Mouse (Mus musculus) frontal cortex, postnatal 14 days (tissue): ENCODE results near the gene Slc25a45.
A peak's percentile ranks its signal among the peaks of the same experiment; 100 is the strongest.

Source experiments
- DNase-seq, 2 experiments: peaks; one replicate each; pipeline ENCODE4 v3.0.0; 2022; ENCODE audit warnings: low spot score in 2 of 2

The Slc25a45 gene

GRCm38 (mm10) chr19:5892262-5892661, 14.7 kb downstream of the Slc25a45 start:
- no peak for DNase-seq

- no peak for DNase-seq
These were observed 15.1 kb downstream of the Slc25a45 start for GRCm38 (mm10) chr19:5892735-5893134.

- no peak for DNase-seq
These were observed 15.8 kb downstream of the Slc25a45 start for GRCm38 (mm10) chr19:5893282-5894001.

GRCm38 (mm10) chr19:5894002-5894678, 16.5 kb downstream of the Slc25a45 start, which contains the start of gene Tigd3:
TSS of gene Tigd3 (minus strand) at chr19:5894149.
- peak; percentile 92 to 94 for DNase-seq

GRCm38 (mm10) chr19:5907275-5907674, 29.7 kb downstream of the Slc25a45 start:
- no peak for DNase-seq

- DNase-seq: no peak
These were observed 32.6 kb downstream of the Slc25a45 start for GRCm38 (mm10) chr19:5910221-5910620.

DNA sequence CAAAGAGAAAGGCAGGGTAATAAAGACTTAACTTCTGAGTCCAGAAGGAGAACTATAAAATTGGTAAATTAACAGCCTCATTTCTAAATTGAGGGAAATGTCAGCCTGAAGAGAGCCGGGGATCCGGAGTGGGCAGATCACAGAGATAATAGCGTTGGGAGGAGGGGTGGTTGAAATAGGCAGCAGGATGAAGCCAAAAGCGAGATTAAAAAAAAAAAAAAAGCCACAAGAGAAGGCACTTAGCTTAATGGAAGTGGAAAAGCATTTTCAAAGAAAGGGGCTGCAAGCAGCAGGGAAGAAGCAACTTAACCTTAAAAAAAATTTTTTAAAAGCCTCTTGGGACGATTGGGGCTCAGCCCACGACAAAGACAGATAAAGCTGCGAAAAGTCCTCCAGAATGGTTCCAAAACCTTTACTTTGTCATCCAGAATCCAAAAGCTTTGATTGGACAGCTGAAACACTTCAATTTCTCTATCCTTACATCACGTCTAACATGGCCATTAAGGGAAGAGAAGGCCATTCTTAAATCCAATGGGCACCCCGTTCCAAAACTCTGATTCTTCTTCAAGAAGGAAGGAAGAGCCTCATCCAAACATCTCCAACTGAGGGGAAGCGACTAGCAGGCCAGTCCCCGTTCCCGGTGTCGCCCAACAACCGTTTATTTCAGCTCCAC, 34.0 kb downstream of the Slc25a45 start:
- no peak for DNase-seq

- peak; percentile 98 for DNase-seq
These were observed 34.7 kb downstream of the Slc25a45 start for GRCm38 (mm10) chr19:5912103-5913006.

DNA sequence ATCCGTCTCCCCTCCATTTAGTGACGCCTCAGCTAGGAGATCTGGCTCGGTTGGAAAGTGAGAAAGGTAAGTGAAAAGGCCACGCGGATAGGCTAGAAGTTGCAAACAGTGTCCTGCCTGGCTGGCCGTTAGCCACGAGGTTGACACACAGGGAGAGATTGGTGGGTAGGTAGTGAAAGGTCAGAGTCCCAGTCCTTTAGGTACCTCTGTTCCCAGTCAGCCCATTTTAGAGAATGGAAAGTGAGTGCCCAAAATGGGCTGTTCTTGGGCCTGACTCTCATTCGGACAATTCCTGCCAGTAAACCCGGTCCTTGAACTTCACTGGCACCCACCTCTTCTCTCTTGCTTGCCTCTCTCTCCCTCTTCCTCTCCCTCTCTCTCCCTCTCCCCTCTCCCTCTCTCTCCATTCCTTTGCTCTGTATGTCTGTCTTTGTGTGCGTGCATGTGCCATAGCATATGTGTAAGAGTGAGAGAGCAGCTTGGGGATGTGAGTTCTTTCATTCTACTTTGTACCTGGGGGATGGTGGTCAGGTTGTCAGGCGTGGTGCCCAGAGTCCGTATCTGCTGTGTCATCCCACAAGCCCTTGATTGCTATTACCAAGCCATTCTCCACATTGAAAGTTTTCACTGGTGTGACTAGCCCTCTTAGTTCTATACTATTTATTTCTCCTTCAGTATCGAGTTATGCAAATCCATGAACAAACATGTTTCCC, 35.6 kb downstream of the Slc25a45 start, which contains the start of gene Dpf2:
Gene Dpf2 (minus strand): TSS at position 4 of the 713 bp plus-strand sequence.
- DNase-seq: no peak

- no peak for DNase-seq
These were observed 44.1 kb downstream of the Slc25a45 start for GRCm38 (mm10) chr19:5921715-5922114.

DNA sequence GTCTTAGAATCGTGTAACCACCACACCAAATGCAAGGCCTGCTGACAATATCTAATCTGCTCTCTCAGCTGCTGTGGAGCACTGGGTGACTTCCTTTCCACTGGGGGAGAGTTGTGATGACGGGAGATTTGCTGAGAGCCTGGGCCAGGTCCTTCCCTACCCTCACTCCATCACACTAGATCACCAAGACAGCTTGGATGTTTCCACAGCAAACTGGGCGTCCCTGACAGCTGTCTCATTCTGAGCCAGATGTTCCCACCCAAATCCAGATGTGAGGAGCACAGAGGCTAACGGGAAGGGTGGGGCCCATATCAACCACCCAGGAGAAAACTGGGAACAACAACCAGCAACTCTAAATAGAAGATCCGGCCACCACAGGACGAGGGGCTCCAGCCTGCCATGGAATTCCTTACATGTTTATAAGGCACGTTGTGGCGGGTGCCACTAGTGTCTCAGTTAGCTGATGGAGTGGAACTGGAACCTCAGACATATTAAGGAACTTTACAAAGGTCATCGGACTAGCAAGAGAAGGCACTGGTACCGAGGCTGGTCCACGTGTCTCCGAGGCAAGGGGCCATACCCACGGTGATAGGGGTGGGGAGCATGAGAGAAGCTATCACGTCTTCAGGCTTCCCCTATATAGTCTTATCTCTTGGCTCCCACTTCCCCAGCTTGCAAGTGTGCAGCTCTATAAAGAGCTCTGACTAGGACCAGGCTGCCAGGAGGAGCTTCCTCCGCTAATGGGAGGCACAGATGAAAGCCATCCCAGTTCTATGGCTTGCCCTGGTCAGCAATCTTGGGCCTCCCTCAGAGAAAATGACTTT, 44.7 kb downstream of the Slc25a45 start:
- no peak for DNase-seq

DNA sequence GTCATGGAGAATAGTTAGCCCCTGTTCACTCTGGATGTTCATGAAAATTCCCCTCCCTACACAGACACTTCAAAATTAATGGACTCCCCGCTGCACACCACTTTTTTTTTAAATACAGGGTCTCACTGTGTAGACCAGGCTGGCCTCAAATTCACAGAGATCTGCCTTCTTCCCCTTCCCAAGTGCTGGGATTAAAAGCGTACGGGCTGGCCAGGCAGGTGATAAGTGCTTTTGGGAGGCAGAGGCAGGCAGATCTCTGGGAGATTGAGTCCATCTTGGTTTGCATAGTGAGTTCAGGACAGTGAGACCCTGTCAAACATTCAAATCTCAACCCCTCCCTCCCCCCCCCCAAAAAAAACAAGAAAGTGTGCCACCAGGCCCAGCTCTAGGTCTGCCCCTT, 45.4 kb downstream of the Slc25a45 start:
- no peak for DNase-seq

DNA sequence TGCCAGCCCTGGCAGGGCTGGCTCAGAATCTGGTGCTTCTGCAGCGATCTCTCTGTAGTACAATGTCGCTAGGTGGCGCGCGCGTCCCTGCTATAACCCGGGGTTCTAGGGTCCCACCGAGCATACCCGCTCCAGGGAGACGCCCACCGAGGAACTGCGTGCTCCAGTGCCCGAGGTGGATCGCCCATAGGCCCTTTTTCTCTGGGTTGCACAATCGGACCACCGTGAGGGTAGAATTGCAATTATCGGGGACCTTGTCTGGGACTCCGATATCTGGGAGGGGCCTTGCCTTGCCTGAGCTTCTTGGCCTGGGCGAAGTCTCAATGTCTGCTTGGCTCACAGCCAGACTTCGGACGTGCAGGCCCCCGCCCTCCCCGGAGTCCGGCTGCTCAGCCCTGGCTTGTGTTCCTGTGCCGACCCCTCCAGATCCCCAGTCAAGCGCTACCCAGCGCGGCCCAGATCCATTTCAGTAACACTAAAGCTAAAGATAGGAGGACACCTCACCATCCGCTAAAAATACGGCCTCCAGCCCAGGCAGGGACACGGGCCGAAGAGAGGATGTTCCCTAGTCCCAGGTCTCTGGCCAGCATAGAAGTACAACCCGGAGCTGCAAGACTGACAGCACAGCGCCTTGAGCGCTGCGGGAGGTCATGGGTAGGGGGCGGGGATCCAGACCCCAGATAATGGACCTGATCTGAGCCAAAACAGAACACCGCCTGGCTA, 46.5 kb downstream of the Slc25a45 start:
- peak; percentile 72 to 88 for DNase-seq

GRCm38 (mm10) chr19:5924713-5925093, 47.1 kb downstream of the Slc25a45 start, which contains the start of gene Cdc42ep2:
TSS of gene Cdc42ep2 (minus strand) at chr19:5924816.
- peak; percentile 78 to 90 for DNase-seq

DNA sequence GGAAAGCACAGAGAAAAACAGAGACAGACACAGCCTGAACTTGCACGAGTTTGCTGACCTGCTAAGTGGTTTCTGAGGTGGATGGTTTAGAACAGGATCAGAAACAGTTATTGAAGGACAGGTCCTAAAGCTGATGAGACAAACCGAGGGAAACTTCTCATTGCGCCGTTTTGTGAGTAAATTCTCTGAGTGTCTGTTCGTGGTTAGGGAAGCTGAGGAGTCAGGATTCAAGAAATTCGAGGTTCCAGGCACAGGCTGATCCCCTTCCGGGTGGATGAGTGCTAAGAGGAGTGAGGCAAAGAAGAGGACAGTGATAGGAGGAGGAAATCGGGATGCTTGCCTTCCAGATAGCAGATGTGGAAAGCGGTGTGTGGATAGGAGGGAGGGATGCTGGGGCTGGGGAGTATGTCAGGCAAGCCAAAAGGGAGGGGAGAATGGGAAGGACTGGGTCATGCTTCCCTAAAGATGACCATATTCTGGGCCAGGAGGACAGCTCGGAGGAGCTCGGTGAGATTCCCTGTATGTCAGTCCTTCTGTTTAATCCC, 47.8 kb downstream of the Slc25a45 start:
- DNase-seq: no peak

DNA sequence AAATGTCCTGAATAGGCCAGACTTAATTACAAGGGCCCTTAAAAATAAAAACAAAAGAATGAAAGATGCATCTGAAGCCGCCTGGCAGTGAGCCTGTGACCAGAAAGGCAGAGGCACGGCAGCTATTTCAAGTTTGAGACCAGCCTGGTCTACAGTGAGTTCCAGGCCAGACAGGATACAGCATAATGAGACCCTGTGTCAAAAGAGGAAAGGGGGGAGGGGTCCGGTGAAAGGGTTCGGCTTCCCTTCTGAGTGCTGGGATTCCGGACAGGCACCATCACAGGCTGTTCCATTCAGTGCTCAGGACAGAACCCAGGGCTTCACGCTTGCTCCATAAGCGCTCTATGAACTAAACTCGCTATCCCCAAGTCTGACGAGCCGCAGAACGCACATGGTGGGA, 49.4 kb downstream of the Slc25a45 start:
- no peak for DNase-seq

- DNase-seq: no peak
These were observed 49.9 kb downstream of the Slc25a45 start for GRCm38 (mm10) chr19:5927532-5927931.

DNA sequence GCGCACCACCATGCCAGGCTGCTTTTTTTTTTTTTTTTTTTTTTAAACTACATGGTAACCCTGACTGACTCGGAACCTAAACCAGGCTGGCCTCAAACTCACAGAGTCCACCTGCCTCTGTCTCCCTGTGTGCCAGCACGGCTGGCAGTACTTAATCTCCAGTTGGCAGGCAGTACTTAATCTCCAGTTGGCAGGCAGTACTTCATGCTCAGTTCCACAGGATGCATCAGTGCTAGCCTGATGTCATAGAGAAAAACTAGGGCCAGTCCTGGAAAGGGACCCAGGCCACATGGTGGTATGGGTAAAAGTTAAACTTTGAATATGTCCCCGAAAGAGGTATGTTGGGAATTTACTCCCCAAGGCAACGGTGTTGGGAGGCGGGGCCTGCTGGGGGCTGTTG, 50.5 kb downstream of the Slc25a45 start:
- DNase-seq: no peak

GRCm38 (mm10) chr19:5928546-5928945, 50.9 kb downstream of the Slc25a45 start:
- no peak for DNase-seq
